Mouse (Mus musculus): Measurements from ENCODE around the gene Gm20388.

The Gm20388 gene

DNA sequence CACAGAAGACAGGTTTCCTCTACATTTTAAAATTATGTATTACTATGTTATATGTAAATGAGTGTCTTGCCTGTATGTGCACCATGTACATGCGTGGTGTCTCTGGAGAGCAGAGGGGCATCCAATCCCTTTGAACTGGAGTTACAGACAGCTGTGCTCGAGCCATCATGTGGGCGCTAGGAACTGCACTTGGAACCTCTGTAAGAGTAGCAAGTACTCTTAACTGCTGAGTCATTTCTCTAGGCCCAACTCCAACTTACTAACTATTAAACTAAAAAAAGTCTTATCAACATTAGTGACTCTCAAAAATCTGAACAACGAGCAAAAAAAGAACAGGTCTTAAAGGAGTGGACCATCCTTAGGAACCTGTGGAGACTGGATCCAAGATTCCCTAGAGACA, 3065.4 kb downstream of the Gm20388 start:
- DNase-seq (ENCODE audit: low spot score in 2 of 2), result no peak

DNA sequence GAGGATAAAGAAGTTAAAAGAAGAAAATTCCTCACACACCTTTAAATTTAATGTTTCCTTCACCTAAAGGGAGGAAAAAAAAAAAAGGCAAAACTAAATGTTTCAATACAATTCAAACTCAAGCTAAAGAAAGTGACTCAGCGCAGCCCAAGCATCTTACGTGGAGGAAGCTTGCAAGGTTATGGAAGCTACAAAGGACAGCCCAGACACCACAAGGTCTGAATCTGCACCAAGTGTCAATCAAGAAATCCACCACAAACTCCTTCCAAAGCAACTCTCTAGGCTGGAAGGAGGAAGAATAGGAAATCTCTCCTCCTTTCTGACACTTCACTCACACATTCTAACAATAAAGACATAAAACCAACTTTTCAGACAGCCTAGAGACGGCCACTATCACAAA, 3068.8 kb downstream of the Gm20388 start:
- DNase-seq (ENCODE audit: low spot score in 2 of 2), result no peak

DNA sequence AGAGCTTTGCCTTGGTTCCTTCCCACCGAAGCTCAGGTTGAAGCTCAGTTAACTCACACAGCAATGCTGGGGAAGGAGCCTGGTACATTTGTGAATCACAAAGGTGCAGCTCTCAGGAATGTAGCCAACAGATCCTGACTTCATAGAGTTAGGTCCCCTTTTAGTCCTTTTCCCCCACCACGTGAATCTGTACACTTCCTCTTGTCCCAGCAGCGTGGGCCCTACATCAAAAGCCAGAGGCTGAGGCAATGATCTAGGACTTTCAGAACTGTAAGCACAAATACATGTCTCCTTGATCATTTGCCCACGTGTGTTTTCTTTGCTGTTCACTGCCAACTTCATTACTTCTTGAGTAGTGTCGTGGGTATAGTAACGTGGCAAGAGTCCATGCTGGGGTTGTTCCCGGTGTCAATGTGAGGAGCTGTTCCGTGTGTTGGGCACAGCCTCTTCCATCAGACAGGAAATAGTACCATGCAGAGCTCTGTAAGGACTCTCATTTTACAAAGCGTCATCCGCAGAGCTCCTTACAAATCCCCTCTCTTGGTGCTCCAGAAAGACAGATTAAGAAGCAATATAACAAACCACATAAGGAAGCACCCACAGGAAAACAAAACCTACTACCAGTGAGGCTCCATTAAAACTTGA, 3069.3 kb downstream of the Gm20388 start:
- no peak for DNase-seq (ENCODE audit: low spot score in 2 of 2)

DNA sequence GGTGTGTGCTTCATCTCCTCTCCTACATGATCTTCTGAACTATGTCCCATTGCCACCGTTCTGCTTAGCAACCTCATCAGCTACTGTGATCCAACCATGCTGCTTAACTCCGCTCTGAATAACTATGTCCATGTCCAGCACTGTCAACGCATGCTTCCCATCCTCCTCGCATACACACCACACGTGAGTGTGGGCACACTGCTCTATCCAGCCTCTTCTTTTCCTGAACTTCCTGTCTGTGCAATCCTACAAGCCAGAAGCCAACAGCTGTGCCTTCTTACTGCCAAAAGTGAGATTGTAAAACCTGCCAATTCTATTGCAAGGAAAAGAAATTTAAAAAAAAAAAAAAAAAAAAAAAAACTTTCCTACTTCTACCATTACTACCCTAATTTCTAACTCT, 3071.0 kb downstream of the Gm20388 start:
- DNase-seq (ENCODE audit: low spot score in 2 of 2), result no peak

DNA sequence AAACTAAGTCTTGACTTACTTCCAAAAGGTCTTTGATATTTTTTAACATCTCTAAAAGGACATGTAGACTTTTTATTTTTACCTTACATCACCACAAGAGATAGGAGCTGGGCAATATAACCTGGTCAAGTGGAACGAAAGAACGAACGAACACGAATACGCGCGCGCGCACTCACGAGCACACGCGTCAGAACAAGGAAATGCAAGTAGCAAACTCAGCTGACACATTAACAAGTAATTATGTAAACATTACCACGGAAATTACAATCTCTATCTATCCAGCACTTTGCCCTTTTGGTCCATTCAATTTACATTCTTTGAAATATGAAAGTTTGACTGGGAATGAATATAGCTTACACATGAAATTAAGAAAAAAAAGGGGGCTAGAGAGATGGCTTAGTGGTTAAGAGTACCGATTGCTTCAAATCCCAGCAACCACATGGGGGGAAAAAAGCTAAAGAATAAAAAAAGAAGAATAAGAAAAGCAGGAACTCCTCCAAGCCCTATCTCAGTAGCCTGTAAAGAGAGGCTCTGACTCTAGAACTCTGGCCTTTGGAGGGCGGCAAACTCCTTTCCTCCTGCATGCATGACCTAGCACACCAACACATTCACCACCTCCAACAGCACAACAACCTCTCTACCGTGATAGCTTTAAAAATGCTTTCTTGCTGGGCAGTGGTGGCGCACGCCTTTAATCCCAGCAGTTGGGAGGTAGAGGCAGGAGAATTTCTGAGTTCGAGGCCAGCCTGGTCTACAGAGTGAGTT, 3072.7 kb downstream of the Gm20388 start:
- no peak for DNase-seq (ENCODE audit: low spot score in 2 of 2)

DNA sequence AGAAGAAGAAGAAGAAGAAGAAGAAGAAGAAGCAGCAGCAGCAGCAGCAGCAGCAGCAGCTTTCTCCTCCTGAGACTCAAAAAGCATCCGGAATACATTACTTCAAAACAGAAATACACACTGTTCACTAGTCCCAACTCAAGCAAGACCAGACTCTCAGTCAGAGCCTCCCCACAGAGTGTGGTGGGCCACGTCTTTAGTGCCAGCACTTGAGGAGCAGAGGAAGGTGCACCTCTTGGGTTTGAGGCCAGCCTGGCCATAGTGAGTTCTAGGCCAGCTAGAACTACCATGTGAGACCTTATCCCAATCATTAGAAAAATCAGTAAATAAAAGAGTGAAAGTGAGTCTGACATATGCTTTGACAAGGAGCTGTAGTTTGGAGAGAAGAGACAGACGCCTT, 3073.5 kb downstream of the Gm20388 start:
- DNase-seq (ENCODE audit: low spot score in 2 of 2), result no peak

DNA sequence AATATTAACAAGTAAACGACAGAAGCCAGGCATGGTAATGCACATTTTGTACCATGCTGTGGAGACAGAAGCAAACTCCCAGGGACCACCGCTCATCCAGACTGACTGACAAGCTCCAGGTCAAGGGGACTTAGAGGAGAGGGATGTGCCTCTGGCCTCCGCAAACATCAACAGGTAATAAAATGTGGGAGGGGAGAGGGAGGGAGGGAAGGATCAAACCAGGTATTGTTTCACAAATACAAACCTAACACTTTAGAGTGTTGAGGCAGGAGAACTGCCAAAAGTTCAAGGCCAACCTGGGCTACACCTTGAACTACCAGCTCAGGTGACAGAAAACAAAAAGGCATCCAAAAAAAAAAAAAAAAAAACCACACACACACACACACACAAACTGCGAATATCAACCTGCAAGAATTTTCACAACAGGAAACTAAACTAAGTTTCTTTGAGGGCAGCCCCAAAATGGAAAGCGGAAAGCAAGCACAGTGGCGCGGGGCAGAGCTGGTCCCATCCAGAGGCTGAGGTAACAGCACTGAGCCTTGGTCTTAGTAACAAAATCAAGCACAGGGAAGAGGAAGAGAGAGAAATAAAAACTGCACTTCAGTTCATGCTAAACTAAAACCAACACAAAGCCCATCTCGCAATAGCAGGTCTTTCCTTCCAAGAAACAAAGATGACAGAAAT, 3076.0 kb downstream of the Gm20388 start:
- no peak for DNase-seq (ENCODE audit: low spot score in 2 of 2)

DNA sequence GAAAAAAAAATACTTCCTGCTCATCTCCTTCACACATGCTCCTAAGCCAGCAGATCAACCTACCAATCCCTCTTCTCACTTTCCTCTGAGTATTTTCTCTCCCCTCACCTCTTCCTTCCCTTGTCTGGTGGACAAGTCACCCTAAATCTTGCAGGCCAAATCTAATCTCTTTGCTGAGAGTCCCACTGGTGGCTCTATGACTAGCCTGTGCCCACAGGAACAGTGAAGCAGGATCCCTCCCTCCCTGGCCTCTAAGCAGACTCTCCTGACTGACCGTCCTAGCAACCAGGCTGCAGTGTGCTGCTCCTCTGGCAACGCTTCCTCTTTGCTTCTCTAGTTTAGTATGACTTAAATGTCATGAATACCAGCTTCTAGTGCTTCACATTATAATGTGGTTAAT, 3076.6 kb downstream of the Gm20388 start:
- DNase-seq (ENCODE audit: low spot score in 2 of 2), result no peak

DNA sequence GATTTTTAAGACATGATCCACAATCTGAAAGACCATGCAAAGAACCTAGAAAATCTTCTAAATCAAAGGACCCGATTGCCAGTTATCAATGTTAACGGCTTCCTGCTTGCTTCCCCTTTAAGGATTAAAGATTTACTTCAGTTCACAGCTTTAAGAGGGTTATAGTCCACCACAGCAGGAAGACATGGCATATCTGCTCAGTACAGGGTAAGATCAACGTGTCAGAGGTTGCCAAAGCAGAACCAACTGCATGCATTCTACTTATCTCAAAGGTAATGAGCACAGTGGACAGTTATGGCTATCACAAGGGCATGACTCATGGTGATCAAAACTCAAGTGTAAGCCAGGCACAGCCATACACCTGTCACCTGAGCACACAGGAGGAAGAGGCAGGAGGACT, 3078.3 kb downstream of the Gm20388 start:
- DNase-seq (ENCODE audit: low spot score in 2 of 2), result no peak

DNA sequence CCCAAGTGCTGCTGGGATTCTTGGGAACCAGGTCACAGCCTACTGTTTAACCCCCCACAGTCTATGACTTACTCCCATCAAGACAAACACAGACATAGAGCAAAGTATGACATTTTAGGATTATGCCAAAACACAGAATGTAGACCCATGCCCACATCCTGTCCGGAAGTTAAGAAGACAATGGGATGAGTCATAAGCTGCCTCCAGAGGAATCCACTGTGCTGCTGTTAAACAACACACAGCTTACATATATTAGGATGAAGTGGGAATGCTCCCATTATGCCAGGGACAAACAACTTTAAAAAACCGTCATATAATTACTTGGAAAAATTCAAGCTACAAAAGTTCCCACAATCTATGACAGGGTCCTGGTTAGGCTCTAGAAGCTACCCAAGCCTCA, 3079.3 kb downstream of the Gm20388 start:
- DNase-seq (ENCODE audit: low spot score in 2 of 2), result no peak

DNA sequence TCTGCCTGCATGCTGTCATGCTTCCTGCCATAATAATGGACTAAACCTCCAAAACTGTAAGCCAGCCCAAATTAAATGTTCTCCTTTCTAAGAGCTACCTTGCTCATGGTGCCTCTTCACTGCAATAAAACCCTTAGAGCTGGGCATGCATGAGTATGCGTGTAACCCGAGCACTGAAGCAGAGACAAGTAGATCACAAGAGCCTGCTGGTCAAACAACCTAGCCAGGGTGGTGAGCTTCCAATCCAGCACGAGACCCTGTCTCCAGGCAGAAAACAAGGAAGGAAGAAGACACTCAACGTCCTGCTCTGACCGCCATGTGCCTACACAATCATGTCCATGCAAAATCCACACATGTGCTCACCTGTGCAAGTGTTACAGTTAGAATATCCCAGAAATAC, 3080.7 kb downstream of the Gm20388 start:
- no peak for DNase-seq (ENCODE audit: low spot score in 2 of 2)

DNA sequence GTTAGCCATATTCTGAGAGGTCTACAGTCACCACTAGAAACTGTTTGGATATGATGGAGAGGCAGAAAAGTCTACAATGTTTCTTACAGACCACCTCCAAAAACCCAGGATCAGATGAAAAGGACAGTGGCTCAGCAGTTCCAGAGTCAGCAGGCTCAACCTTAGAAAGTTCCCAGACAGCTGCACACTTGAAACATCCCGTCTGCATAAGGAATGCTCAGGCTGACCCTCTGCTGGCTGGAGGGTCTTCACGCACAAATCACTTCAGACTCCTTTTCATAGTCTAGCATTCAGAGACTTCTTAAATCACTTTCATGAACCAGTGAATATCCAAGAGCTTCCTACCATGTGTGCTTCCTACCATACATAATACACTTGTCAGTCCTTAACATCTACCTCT, 3081.7 kb downstream of the Gm20388 start:
- no peak for DNase-seq (ENCODE audit: low spot score in 2 of 2)

DNA sequence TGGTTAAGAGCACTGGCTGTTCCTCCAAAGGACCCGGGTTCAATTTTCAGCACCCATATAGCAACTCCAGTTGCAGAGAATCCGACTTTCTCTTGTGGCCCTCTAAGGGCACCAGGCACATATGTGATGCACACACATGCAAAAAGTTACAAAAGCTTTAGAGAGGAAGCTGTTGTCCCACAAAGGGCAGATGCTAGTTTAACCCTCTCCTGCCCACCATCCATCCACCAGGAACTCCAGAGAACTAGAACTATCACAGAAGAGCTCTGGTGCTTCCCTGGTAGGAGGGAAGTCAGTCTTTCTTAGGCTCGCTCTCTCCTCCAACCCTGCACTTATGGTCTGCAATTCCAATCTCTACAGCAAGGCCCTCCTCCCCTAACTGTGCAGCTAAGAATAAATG, 3082.4 kb downstream of the Gm20388 start:
- DNase-seq (ENCODE audit: low spot score in 2 of 2), result no peak

DNA sequence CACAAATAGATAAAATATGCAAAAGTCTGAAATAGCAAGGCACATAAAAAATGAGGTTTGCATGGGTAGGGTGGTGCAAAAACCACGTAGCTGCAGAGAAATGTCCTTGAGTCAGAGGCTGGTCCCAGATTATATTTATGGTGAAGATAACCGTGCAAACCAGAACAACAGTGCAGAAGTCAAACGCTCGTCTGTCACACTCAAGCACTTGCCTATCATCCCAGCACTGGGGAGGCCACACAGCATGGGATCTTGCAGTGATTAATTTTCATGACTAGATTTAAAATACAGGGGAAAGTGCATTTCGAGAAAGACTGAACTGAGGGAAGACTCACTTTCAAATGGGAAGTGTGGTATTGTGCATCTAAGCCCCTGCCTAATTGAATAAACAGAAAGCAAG, 3083.1 kb downstream of the Gm20388 start:
- no peak for DNase-seq (ENCODE audit: low spot score in 2 of 2)

DNA sequence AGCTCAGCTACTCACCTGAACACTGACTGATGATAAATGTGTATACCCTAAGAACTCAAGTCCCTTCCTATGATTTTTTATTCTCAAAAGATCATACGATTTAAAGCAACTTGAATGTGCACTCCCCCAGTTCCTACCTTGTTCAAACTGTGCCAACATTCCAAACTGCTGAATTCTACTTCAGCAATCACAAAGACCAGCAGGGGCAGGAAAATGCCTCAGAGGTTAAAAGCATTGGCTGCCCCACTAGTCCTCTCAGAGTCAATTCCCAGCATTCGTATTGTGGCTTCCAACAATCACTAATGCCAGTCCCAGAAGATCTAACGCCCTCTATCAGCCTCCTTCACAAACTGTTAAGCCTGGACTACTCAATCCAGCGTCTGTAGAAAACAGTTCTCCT, 3087.3 kb downstream of the Gm20388 start:
- no peak for DNase-seq (ENCODE audit: low spot score in 2 of 2)

DNA sequence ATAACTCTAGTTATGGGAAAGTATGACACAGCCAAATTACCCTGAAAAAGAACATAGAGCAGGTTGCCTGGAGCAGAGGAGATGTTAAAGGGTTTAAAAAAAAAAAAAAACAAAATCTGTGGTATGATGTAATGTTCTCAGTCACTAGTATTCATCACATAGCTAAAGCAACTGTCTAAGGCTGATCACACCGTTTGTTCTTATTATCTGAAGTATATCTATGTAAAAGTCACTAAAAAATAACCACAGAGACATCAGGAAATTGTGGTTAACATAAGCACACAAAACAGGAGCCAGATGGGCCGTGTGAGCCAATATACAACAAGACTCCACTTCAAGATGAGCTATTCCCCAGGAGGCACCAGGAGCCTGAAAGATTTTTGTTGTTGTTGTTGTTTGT, 3089.7 kb downstream of the Gm20388 start:
- DNase-seq (ENCODE audit: low spot score in 2 of 2), result no peak

DNA sequence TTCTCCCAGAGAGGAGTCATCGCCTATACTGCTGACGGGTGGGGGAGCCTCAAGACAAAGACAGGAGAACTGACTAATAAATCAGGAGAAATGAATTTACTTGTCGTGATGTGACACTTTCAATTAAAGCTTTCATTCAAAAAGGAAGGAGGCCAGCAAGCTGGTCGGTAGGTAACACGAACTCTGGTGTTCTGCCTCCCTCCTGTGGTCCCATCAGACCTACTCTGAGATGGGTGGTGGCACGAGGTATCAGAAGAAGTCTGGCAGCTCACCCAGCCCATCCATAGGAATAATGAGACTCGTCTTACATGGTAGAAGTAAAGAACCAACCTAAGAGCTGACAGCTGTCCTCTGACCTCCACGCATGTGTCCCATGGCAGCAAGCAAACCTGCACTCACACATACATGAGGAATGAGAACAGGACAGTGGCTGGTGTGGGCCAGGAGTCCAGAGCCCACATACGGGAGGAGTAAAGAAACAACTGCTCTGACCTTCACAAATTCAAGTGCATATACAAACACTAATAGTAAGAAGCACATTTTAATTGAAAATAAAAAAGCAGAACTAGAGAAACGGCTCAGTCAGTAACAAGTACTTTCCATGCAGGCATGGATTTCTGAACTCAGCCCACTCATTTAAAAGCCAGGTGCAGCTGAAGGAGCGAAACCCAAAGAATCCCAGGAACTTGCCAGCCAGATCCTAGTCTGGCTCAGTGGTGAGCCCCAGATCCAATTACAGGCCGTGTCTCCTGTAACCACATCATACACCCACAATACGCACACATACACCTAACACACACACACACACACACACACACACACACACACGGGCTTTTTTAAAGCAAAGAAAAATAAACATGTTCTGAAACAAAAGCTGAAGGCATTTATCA, 3093.6 kb downstream of the Gm20388 start:
- no peak for DNase-seq (ENCODE audit: low spot score in 2 of 2)

DNA sequence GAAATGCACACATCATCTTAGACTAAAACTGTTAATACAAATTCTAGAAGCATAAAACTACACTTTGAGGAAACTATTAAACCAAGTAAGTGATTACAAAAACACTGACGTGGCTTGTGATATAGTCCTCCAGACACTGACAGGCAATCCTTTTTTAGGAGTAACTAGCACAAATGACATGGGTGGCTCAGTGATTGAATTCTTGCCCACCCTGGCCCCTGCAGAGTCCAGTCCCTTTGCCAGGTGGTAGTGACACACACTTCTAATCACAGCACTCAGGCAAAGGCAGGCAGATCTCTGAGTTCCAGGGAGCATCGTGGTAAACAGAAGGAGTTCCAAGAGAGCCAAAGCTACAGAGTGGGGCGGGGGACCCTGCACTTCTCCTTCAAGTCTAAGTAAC, 3094.7 kb downstream of the Gm20388 start:
- DNase-seq (ENCODE audit: low spot score in 2 of 2), result no peak

DNA sequence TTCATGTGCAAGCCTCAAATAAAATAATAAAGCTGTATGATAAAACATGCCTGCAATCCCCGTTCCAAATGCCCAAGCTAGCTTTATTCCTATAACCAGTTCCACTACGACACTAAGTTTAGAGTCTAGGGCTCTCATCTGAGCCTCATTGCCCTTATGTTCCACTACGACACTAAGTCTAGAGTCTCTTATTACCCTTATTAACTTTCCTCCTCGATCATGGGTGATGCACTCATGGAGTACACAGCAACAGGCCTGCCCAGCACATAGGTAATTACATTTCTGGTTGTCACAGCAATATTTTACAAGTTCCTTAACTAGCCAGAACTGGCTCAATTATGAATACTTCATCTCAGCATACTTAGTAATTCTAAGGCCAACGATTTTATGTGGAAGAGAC, 3095.2 kb downstream of the Gm20388 start:
- DNase-seq (ENCODE audit: low spot score in 2 of 2), result no peak

DNA sequence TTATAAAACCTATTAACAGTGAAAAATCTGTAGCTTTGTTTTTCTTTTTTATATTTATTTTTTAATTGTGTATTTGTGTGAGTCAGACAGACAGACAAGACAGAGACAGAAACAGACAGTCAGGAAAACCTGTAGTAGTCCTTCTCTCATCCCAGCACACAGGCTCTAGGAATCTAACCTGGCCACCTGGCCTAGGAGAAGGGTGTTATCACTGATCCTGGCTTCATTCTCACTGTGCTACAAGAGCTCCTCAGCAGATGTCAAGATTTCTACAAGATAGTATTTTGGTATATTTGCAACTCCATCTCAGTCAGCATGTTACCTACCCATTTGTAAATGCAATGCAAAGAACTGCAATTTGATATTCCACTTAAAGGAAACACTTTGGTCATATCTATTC, 3100.7 kb downstream of the Gm20388 start:
- no peak for DNase-seq (ENCODE audit: low spot score in 2 of 2)

DNA sequence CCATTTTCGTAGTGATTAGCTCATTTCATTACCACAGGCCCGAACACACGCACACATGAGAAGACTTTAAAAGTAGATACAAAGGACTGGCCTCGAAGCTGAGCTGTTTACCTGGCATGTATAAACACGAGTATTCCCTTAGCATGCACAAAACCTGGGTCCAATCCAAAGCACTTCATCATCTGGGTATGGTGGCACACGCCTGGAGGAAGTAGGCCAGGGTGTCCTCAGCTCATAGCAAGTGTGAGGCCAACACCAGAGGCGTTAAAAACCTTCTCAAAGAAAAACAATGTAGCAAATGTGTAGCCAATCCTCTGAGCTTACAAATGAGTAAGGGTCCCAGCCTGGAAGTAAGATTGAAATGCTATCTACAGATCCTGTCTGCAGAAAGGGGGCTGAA, 3103.8 kb downstream of the Gm20388 start:
- no peak for DNase-seq (ENCODE audit: low spot score in 2 of 2)

DNA sequence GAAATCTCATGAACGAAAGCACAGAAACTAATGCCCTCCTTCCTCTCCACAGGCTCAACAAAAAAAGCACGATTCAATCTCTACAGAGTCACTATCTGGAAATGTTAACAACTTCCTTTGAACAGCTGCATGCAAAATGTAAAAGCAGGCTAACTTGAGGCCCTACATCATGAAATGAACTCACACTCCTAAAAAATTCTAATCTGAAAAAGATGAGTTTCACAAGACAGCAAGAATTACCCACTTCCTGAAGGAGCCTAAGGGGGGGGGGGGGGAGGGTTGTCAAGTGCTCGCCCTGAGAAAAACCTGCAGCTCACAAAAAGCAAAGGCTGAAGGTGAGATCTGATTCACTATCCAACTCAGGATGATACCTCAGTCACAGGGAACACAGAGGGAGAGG, 3104.4 kb downstream of the Gm20388 start:
- no peak for DNase-seq (ENCODE audit: low spot score in 2 of 2)
